In the genomic region with DNA sequence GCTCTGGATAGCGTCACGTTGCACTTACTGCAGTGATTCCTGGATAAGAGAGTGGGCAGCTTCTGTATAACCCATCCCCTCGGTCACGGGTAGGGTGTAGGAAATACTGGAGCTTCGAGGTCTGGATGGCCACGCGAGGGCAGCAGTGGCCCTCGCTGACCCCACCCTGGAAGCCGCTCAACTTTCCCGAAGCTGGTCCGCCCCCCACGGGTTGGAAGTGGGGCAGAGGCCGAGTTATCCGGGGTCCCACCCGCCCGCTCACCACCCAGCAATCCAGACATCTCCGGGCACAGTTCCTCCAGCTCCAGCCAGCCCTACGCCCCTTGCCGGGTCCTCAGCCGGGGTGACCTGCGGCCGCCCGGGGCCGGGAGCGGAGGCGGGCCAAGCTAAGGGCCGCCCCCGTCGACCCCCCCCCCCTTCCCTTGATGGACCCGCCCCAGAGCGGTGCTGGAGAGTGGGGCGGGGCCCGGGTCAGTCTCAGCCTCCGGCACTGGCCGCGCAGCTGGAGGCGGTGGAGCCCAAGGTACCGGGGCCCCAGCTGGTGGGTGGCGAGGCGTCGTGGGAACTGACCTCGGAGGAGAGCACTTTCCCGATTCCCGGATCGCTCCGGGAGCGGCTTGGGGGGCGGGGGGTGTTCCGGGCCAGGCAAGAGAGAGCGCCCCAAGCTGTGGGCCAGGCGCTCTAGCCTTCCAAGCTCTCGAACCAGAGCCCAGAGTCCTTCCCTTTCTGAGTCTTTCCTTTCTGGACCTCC, we compare ENCODE assay signal across 8 mouse cellular contexts. TPM values are rescaled to one million over a fixed set of nuclear protein-coding genes. Genes with fewer than 3 reads are reported as not detected.
DNase-seq lines count a peak whose midpoint lies in the region; ATAC-seq and TF ChIP-seq lines count a peak whose summit lies in the region.

No protein-coding gene starts in this region.

- ATAC-seq in G1E (ENCODE audit: extremely low read depth, insufficient number of reproducible peaks, low FRiP score, poor library complexity, severe bottlenecking) = no peak
- peak; percentile 76 for ATAC-seq in forebrain, postnatal 0 days

- DNase-seq in G1E (ENCODE audit: low spot score) = peak; percentile 80
- peak; percentile 27 for DNase-seq in cerebellum, adult 11-12 months
- DNase-seq in forebrain, postnatal 0 days = peak; percentile 66
- DNase-seq in heart, postnatal 4 days = peak; percentile 92
- peak; percentile 66 for DNase-seq in layer of hippocampus, adult 9-11 months
- peak; percentile 87 for DNase-seq in lung, postnatal 14 days
- peak; percentile 77 for DNase-seq in ovary, postnatal 14 days (ENCODE audit: low spot score)
- peak; percentile 71 to 84 for DNase-seq in urinary bladder, postnatal 36 days (ENCODE audit: low spot score in 2 of 2)

- 4% methylated on average over 41 of the region's 52 CpGs for WGBS in forebrain, postnatal 0 days

- H3K4me3 ChIP-seq in G1E (ENCODE audit: low read depth, low read length) = peak overlapping the region; percentile 70
- H3K4me3 ChIP-seq in forebrain, postnatal 0 days (ENCODE audit: low read depth, low read length) = peak overlapping the region; percentile 48

- peaks cover 26% of the 10 kb centered on the region for H3K36me3 ChIP-seq in G1E (replicated peaks)
- H3K36me3 ChIP-seq in forebrain, postnatal 0 days (ENCODE audit: insufficient read depth) = no peaks in the 10 kb centered on the region

- TF ChIP-seq CTCF in G1E (IDR thresholded peaks at IDR 0.05; ENCODE audit: low read depth, low read length) = peak; percentile 29; the same call in 1 of the 2 replicates
- peak; percentile 65 for TF ChIP-seq CTCF in forebrain, postnatal 0 days (IDR thresholded peaks at IDR 0.05; ENCODE audit: low read depth)

- H3K4me1 ChIP-seq in G1E (ENCODE audit: insufficient read depth, low read depth, low read length) = peaks cover 41% of the 10 kb centered on the region
- H3K4me1 ChIP-seq in forebrain, postnatal 0 days (ENCODE audit: insufficient read depth) = 0 out of 2 replicates have a peak, but pooled peaks cover 3% of the 10 kb centered on the region

- H3K9ac ChIP-seq in forebrain, postnatal 0 days = peak overlapping the region; percentile 55

- peak overlapping the region; percentile 96 for H3K4me2 ChIP-seq in forebrain, postnatal 0 days (ENCODE audit: low read depth)

- no peaks in the 10 kb centered on the region for H3K9me3 ChIP-seq in G1E (replicated peaks)
- no peaks in the 10 kb centered on the region for H3K9me3 ChIP-seq in forebrain, postnatal 0 days (ENCODE audit: low read length)

- peaks cover 63% of the 10 kb centered on the region for H3K27me3 ChIP-seq in G1E (ENCODE audit: insufficient read depth, low read length)
- H3K27me3 ChIP-seq in forebrain, postnatal 0 days (ENCODE audit: insufficient read depth, low read length) = peaks cover 11% of the 10 kb centered on the region

- H3K27ac ChIP-seq in forebrain, postnatal 0 days (ENCODE audit: low read depth, low read length) = peak overlapping the region; percentile 57; the same call in 1 of the 2 replicates

RNA-seq across cellular contexts. Expression of a gene that starts 0.6 kb away (rescaled TPM):
- total RNA-seq in G1E (2014; fragmentation: Nextera tagmentation) (3.4 and 5.5 TPM in 2 replicates), G1E (2017) (2.2 and 2.8 TPM in 2 replicates)
- polyA plus RNA-seq in G1E (2012) = 1.2 and 1.4 TPM in 2 replicates
- 38.0 and 42.7 TPM in 2 replicates for total RNA-seq in forebrain, postnatal 0 days (2014; rRNA removed)
- polyA plus RNA-seq in forebrain, postnatal 0 days (2015; fragmentation: Nextera tagmentation; extraction: Ambion mirVana) = 42.5 and 45.1 TPM in 2 replicates
- total RNA-seq in heart, postnatal 4 days (2021) = 100 to 1,000 TPM; 280 to 281 TPM

RNA-seq across cellular contexts. Expression of a gene that starts 7.1 kb away (rescaled TPM):
- total RNA-seq in G1E (2014; fragmentation: Nextera tagmentation) (not detected in 2 replicates), G1E (2017) (under 0.01 and 0.11 TPM in 2 replicates)
- not detected in 2 replicates for polyA plus RNA-seq in G1E (2012)
- 0.08 and 0.10 TPM in 2 replicates for total RNA-seq in forebrain, postnatal 0 days (2014; rRNA removed)
- 0.05 and 0.18 TPM in 2 replicates for polyA plus RNA-seq in forebrain, postnatal 0 days (2015; fragmentation: Nextera tagmentation; extraction: Ambion mirVana)
- total RNA-seq in heart, postnatal 4 days (2021) = 1 to 10 TPM; 2.4 to 3.7 TPM

RNA-seq across cellular contexts. Expression of a gene that starts 7.9 kb away (rescaled TPM):
- total RNA-seq in G1E (2014; fragmentation: Nextera tagmentation) = not detected in 2 replicates
- not detected in 2 replicates for total RNA-seq in G1E (2017)
- 0.08 and 0.16 TPM in 2 replicates for polyA plus RNA-seq in G1E (2012)
- 2.5 and 2.6 TPM in 2 replicates for total RNA-seq in forebrain, postnatal 0 days (2014; rRNA removed)
- polyA plus RNA-seq in forebrain, postnatal 0 days (2015; fragmentation: Nextera tagmentation; extraction: Ambion mirVana) = 2.0 TPM in 2 replicates
- 10 to 100 TPM; 43.2 to 54.1 TPM for total RNA-seq in heart, postnatal 4 days (2021)

RNA-seq across cellular contexts. Expression of a gene that starts 29.6 kb away (rescaled TPM):
- 33.2 and 34.5 TPM in 2 replicates for total RNA-seq in G1E (2014; fragmentation: Nextera tagmentation)
- 7.4 and 8.1 TPM in 2 replicates for total RNA-seq in G1E (2017)
- polyA plus RNA-seq in G1E (2012) = 57.0 and 65.0 TPM in 2 replicates
- total RNA-seq in forebrain, postnatal 0 days (2014; rRNA removed) = 3.9 and 7.7 TPM in 2 replicates
- 3.9 and 4.6 TPM in 2 replicates for polyA plus RNA-seq in forebrain, postnatal 0 days (2015; fragmentation: Nextera tagmentation; extraction: Ambion mirVana)
- 10 to 100 TPM; 17.1 to 17.2 TPM for total RNA-seq in heart, postnatal 4 days (2021)

Comparison
In these comparisons a context has a peak if more than half of its experiments do, and no peak if none do; other contexts are left out.
1. DNase-seq: peak in every context shown above with its lines; median percentile 92 in heart, postnatal 4 days; 87 in lung, postnatal 14 days; 80 in G1E; 78 in urinary bladder, postnatal 36 days; 77 in ovary, postnatal 14 days; 66 in forebrain, postnatal 0 days; 66 in layer of hippocampus, adult 9-11 months; 27 in cerebellum, adult 11-12 months.
2. RNA of a gene that starts 7.9 kb away (total RNA-seq): 43.2 to 54.1 TPM in heart, postnatal 4 days; 2.5 to 2.6 TPM in forebrain, postnatal 0 days and not detected in G1E; every median in the first group is over 10 times any median in the second.